Mouse (Mus musculus) ES-Bruce4 (cell line): ENCODE results near the gene Zmynd10. TPM values are rescaled to one million over a fixed set of nuclear protein-coding genes. Genes with fewer than 3 reads are reported as not detected.
"Not testable (repeated sequence)": the region's sequence is repeated elsewhere in the genome, so short reads cannot be mapped to it uniquely, and the experiment has no call there.

Source experiments
- H3K27ac ChIP-seq: 2 replicates; pipeline ENCODE4 v1.5.1; 2012; ENCODE audit warnings: low read length, inconsistent platforms; ENCODE audit not compliant: insufficient read depth
- H3K27me3 ChIP-seq: 2 replicates; pipeline ENCODE4 v1.6.1; 2012; ENCODE audit warnings: mild to moderate bottlenecking, low read length, inconsistent platforms; ENCODE audit not compliant: control insufficient read depth, poor library complexity, insufficient read depth, severe bottlenecking
- H3K36me3 ChIP-seq: 2 replicates; pipeline ENCODE4 v1.6.1; 2012; ENCODE audit warnings: inconsistent platforms, mild to moderate bottlenecking, low read length, moderate library complexity; ENCODE audit not compliant: control insufficient read depth, poor library complexity, insufficient read depth, severe bottlenecking
- H3K4me1 ChIP-seq: one replicate; pipeline ENCODE4 v1.8.1; 2011; ENCODE audit warnings: low read length; ENCODE audit not compliant: control insufficient read depth, insufficient read depth
- H3K4me3 ChIP-seq: 2 replicates; pipeline ENCODE4 v1.5.1; 2011; ENCODE audit warnings: low read depth, mild to moderate bottlenecking, low read length
- H3K9ac ChIP-seq: 2 replicates; pipeline ENCODE4 v1.6.1; 2012; ENCODE audit warnings: low read depth, mild to moderate bottlenecking, inconsistent platforms; ENCODE audit not compliant: poor library complexity, severe bottlenecking
- H3K9me3 ChIP-seq: replicated peaks from 2 replicates; pipeline ENCODE4 v1.6.1; 2012; ENCODE audit warnings: mild to moderate bottlenecking, low read length, inconsistent platforms; ENCODE audit not compliant: control insufficient read depth, poor library complexity, insufficient read depth, severe bottlenecking
- CTCF ChIP-seq: IDR thresholded peaks from one replicate; pipeline ENCODE4 v1.8.1; 2011; ENCODE audit warnings: low read depth, low read length
- EP300 ChIP-seq: IDR thresholded peaks from 2 replicates; pipeline ENCODE4 v1.6.1; 2011; ENCODE audit warnings: low read depth, low read length; ENCODE audit not compliant: insufficient read depth
- POLR2A ChIP-seq: IDR thresholded peaks from one replicate; pipeline ENCODE4 v1.8.1; 2011; ENCODE audit warnings: low read length; ENCODE audit not compliant: insufficient read depth
- polyA plus RNA-seq: library from polyadenylated mRNA; stranded (reverse); fragments of >200 nt; gene quantifications from 2 replicates; pipeline ENCODE4 v1.2.4, GENCODE M21; 2011; ENCODE audit warnings: low read depth; ENCODE audit not compliant: missing spikeins, insufficient read depth, insufficient read length

Zmynd10 gene
- polyA plus RNA-seq, 1 experiment = not detected

DNA sequence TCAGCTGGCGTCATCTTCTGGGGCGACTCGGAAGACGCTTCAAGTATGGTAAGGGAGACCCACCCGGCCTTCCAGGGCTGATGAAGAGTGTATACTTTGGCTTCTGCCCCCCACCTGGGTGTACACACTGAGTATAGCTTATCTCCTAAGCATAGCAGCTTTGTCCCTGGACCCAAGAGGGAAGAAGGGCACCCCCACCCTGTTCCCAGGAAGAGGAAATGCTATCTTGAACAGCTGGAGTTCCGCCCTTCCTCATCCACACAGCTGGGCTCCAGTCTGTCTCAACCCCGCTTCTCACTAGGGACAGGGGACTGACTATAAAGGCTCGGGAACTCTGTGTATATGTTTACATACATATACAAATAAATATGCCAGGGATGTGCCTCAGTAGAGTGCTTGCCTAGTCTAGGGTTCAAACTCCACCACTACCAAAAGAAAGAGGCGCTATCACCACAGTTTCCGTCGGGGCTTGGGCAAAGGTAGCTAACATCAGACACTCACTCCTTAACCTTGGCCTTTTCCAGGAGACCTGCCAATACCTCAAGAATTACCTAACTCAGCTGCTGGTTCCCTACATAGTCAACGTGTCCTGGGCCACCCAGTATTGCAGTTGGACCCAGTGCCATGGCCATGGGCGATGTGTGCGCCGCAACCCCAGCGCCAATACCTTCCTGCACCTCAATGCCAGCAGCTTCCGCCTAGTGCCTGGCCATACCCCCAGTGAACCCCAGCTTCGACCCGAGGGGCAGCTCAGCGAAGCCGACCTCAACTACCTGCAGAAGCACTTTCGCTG lies 24.6 kb downstream of the Zmynd10 start:
- no peaks in the 10 kb centered on the region for H3K9me3 ChIP-seq
- H3K27ac ChIP-seq = no peak overlapping the region
- H3K27me3 ChIP-seq = no peaks in the 10 kb centered on the region
- no peak overlapping the region for H3K9ac ChIP-seq
- H3K4me1 ChIP-seq = peaks cover 4% of the 10 kb centered on the region
- TF ChIP-seq CTCF = no peak
- TF ChIP-seq EP300 = no peak
- no peak for TF ChIP-seq POLR2A
- H3K36me3 ChIP-seq = peaks cover 12% of the 10 kb centered on the region
- H3K4me3 ChIP-seq = no peak overlapping the region

DNA sequence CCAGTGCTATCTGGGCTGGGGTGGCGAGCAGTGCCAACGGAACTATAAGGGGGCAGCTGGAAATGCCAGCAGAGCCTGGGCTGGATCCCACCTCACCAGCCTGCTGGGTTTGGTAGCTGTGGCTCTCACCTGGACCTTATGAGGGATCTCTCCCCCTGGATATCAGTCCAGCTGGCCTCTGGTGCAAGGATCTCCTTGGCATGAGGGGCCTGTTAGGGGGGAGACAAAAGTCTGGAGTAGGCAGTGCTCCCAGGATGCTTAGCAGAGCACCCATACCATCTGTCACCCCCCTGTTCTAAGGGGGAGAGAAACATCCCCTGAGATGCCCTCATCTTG lies 25.2 kb downstream of the Zmynd10 start:
- H3K27ac ChIP-seq = no peak overlapping the region
- peaks cover 4% of the 10 kb centered on the region for H3K4me1 ChIP-seq
- no peaks in the 10 kb centered on the region for H3K9me3 ChIP-seq
- H3K4me3 ChIP-seq = no peak overlapping the region
- TF ChIP-seq CTCF = no peak
- no peak for TF ChIP-seq EP300
- TF ChIP-seq POLR2A = no peak
- H3K36me3 ChIP-seq = peaks cover 12% of the 10 kb centered on the region
- no peaks in the 10 kb centered on the region for H3K27me3 ChIP-seq
- no peak overlapping the region for H3K9ac ChIP-seq

DNA sequence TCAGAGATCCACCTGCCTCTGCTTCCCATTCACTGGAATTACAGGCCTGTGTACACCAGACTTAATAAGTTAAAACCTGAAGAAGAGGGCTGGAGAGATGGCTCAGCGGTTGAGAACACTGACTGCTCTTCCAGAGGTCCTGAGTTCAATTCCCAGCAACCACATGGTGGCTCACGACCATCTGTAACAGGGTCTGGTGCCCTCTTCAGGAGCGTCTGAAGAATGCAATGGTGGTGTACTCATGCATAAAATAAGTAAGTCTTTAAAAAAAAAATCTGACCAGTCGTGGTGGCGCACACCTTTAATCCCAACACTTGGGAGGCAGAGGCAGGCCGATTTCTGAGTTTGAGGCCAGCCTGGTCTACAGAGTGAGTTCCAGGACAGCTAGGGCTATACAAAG lies 26.7 kb downstream of the Zmynd10 start:
- not testable (repeated sequence) for H3K4me1 ChIP-seq, H3K4me3 ChIP-seq
- peak; percentile 31 for TF ChIP-seq CTCF

DNA sequence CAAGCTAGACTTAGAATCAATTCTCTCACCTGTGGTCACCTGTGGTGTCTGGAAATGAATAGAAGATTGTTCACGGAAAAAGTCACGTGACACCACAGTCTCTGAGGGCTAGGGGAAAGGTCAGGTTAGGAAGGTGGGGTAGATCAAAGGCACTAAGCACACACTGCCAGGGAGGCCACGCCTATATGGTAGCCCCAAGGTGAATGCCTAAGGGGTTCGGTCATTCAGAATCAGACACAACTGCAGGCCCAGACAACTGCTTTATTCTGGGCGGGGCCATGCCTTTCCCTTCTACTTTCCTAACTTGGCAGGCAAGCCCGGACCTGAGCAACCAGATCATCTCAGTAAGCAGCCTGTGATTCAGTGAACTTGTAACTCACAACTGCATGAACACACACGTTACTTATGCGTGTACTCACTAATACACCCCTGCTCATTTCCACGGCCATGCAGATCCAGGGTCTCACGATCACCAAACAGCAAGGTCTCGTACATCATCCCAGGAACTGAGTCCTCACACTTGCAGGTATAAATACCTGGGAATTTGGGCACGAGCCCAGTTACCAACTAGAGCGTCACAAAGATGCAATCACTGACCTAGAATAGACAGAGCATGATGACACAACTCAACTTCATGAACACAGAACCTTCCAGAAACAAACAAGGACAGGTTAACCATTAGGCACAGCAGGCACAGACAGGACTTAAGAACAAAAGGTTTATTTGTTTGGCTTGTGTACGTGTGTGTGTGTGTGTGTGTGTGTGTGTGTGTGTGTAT lies 28.7 kb downstream of the Zmynd10 start:
- peaks cover 12% of the 10 kb centered on the region for H3K36me3 ChIP-seq
- peak overlapping the region; percentile 89 for H3K27ac ChIP-seq
- H3K27me3 ChIP-seq = no peaks in the 10 kb centered on the region
- H3K4me3 ChIP-seq = no peak overlapping the region
- no peaks in the 10 kb centered on the region for H3K9me3 ChIP-seq
- peaks cover 2% of the 10 kb centered on the region for H3K4me1 ChIP-seq
- H3K9ac ChIP-seq = peak overlapping the region; percentile 3
- no peak for TF ChIP-seq POLR2A
- TF ChIP-seq EP300 = peak; percentile 96

More for the DNA sequence above, 26.7 kb downstream of the Zmynd10 start:
- not testable (repeated sequence) for H3K9me3 ChIP-seq, H3K27me3 ChIP-seq, H3K9ac ChIP-seq, H3K27ac ChIP-seq
- peaks cover 12% of the 10 kb centered on the region for H3K36me3 ChIP-seq

- Histone ChIP-seq H3K27ac (peak within 1 kb of the TSS; percentile 89), H3K9ac (peak within 1 kb of the TSS; percentile 47), H3K4me3 (peak within 1 kb of the TSS; percentile 85), H3K4me1 (peaks cover 2% of the 10 kb centered on the region), H3K27me3 (no peaks in the 10 kb centered on the region), H3K36me3 (peaks cover 10% of the 10 kb centered on the region), H3K9me3 (no peaks in the 10 kb centered on the region)
- TF ChIP-seq POLR2A (peak; percentile 60), CTCF (no peak)
Observed at GRCm38 (mm10) chr9:107576357-107577107, 29.4 kb downstream of the Zmynd10 start, which contains the start of gene Hyal1. Hyal1 (plus strand) TSS chr9:107576927.

DNA sequence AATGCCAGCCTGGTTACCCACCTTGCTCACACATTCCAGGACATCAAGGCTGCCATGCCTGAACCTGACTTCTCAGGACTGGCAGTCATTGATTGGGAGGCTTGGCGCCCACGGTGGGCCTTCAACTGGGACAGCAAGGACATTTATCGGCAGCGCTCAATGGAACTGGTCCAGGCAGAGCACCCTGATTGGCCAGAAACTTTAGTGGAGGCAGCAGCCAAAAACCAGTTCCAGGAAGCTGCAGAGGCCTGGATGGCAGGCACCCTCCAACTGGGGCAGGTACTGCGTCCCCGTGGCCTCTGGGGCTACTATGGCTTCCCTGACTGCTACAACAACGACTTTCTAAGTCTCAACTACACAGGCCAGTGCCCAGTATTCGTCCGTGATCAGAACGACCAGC lies 30.8 kb downstream of the Zmynd10 start:
- H3K36me3 ChIP-seq = no peaks in the 10 kb centered on the region
- H3K27me3 ChIP-seq = no peaks in the 10 kb centered on the region
- H3K27ac ChIP-seq = no peak overlapping the region
- H3K9me3 ChIP-seq = no peaks in the 10 kb centered on the region
- H3K4me3 ChIP-seq = no peak overlapping the region; the same call in 1 of the 2 replicates
- H3K4me1 ChIP-seq = peaks cover 2% of the 10 kb centered on the region
- 0 out of 2 replicates have a peak overlapping the region, but pooled peaks have one; percentile 47 for H3K9ac ChIP-seq
- TF ChIP-seq EP300 (no peak), CTCF (no peak)
